Mouse (Mus musculus) stomach, embryonic 16.5 days (tissue): Measurements from ENCODE around the gene Rab15. TPM values are rescaled to one million over a fixed set of nuclear protein-coding genes. Genes with fewer than 3 reads are reported as not detected.

ENCODE experiments used
- ATAC-seq: fragments of 200-750 bp; cut with Nextera tagmentation; 2 replicates; pipeline ENCODE4 v1.8.0; 2017; ENCODE audit warnings: moderate number of reproducible peaks, moderate TSS enrichment; ENCODE audit not compliant: insufficient read depth, low FRiP score
- H3K27ac ChIP-seq: fragments of 300-500 bp; sonication (generic); 2 replicates; pipeline ENCODE4 v1.5.1; 2014; ENCODE audit warnings: low read length
- H3K27me3 ChIP-seq: fragments of 300-500 bp; sonication (generic); 2 replicates; pipeline ENCODE4 v1.6.1; 2014; ENCODE audit warnings: low read length, control low read depth, mixed read lengths; ENCODE audit not compliant: control insufficient read depth, insufficient read depth
- H3K36me3 ChIP-seq: fragments of 300-500 bp; sonication (generic); 2 replicates; pipeline ENCODE4 v1.6.1; 2014; ENCODE audit warnings: low read length; ENCODE audit not compliant: control insufficient read depth, insufficient read depth
- H3K4me1 ChIP-seq: fragments of 300-500 bp; sonication (generic); 2 replicates; pipeline ENCODE4 v1.6.1; 2014; ENCODE audit warnings: low read length, control low read depth, mixed read lengths; ENCODE audit not compliant: control insufficient read depth, insufficient read depth
- H3K4me2 ChIP-seq: fragments of 300-500 bp; sonication (generic); 2 replicates; pipeline ENCODE4 v1.6.1; 2014; ENCODE audit warnings: low read depth, low read length, mixed read lengths
- H3K4me3 ChIP-seq: fragments of 300-500 bp; sonication (generic); replicated peaks from 2 replicates; pipeline ENCODE4 v1.5.1; 2014; ENCODE audit warnings: mild to moderate bottlenecking, low read length
- H3K9ac ChIP-seq: fragments of 300-500 bp; sonication (generic); 2 replicates; pipeline ENCODE4 v1.6.1; 2014; ENCODE audit warnings: low read length
- H3K9me3 ChIP-seq: fragments of 300-500 bp; sonication (generic); replicated peaks from 2 replicates; pipeline ENCODE4 v1.6.1; 2016; ENCODE audit warnings: low read length, control low read depth; ENCODE audit not compliant: control insufficient read depth
- WGBS: fragments of 180-500 bp; shearing (Covaris S2); extraction: QIAGEN DNeasy Blood & Tissue Kit; methylation state at CpG from one replicate; pipeline ENCODE4 v1.1.7; 2014; 5-methylcytosine and 5-hydroxymethylcytosine counted together
- polyA plus RNA-seq: library from polyadenylated mRNA; unstranded; fragments of >200 nt; fragmentation: Nextera tagmentation; extraction: Ambion mirVana; gene quantifications from 2 replicates; pipeline ENCODE4 v1.2.1, GENCODE M21; 2015

The Rab15 gene
- polyA plus RNA-seq, 1 experiment from 2014 or later = 38.3 TPM

- peak; percentile 52 for ATAC-seq
- H3K27ac ChIP-seq = peak overlapping the region; percentile 66; the same call in 1 of the 2 replicates
- H3K4me2 ChIP-seq = peak overlapping the region; percentile 89
- H3K4me1 ChIP-seq = peaks cover 40% of the 10 kb centered on the region
- peak overlapping the region; percentile 72 for H3K4me3 ChIP-seq
- WGBS = under 1% methylated on average over 65 of the region's 66 CpGs
- H3K36me3 ChIP-seq = no peaks in the 10 kb centered on the region
- H3K27me3 ChIP-seq = no peaks in the 10 kb centered on the region
- no peaks in the 10 kb centered on the region for H3K9me3 ChIP-seq
- H3K9ac ChIP-seq = peak overlapping the region; percentile 88
These were observed 582 bp downstream of the Rab15 start for GRCm38 (mm10) chr12:76822002-76822650.

GRCm38 (mm10) chr12:76820615-76821014 lies 2.1 kb downstream of the Rab15 start:
- Histone ChIP-seq H3K27me3 (no peaks in the 10 kb centered on the region), H3K4me1 (peaks cover 40% of the 10 kb centered on the region), H3K27ac (peak overlapping the region; percentile 57), H3K9me3 (no peaks in the 10 kb centered on the region), H3K4me2 (peak overlapping the region; percentile 89), H3K4me3 (peak overlapping the region; percentile 72), H3K36me3 (no peaks in the 10 kb centered on the region), H3K9ac (peak overlapping the region; percentile 88; the same call in 1 of the 2 replicates)
- 32% methylated on average over 4 of the region's 4 CpGs for WGBS
- ATAC-seq = no peak

- WGBS = 43% methylated on average over 6 of the region's 6 CpGs
- no peak for ATAC-seq
- 0 out of 2 replicates have a peak overlapping the region, but pooled peaks have one; percentile 29 for H3K9ac ChIP-seq
- H3K4me1 ChIP-seq = peaks cover 46% of the 10 kb centered on the region
- H3K27ac ChIP-seq = peak overlapping the region; percentile 60
- 0 out of 2 replicates have a peak overlapping the region, but pooled peaks have one; percentile 89 for H3K4me2 ChIP-seq
- no peaks in the 10 kb centered on the region for H3K36me3 ChIP-seq
- no peak overlapping the region for H3K4me3 ChIP-seq
- no peaks in the 10 kb centered on the region for H3K9me3 ChIP-seq
- no peaks in the 10 kb centered on the region for H3K27me3 ChIP-seq
These were observed 2.9 kb downstream of the Rab15 start for GRCm38 (mm10) chr12:76819816-76820215.

GRCm38 (mm10) chr12:76818908-76819307 lies 3.8 kb downstream of the Rab15 start:
- ATAC-seq = no peak
- Histone ChIP-seq H3K9ac (no peak overlapping the region), H3K36me3 (no peaks in the 10 kb centered on the region), H3K4me2 (no peak overlapping the region), H3K9me3 (no peaks in the 10 kb centered on the region), H3K4me1 (peaks cover 46% of the 10 kb centered on the region), H3K27ac (peak overlapping the region; percentile 91), H3K27me3 (no peaks in the 10 kb centered on the region), H3K4me3 (no peak overlapping the region)
- WGBS = 83% methylated on average over 9 of the region's 9 CpGs

GRCm38 (mm10) chr12:76818120-76818519 lies 4.6 kb downstream of the Rab15 start:
- ATAC-seq = peak; percentile 81
- peak overlapping the region; percentile 91 for H3K27ac ChIP-seq
- peak overlapping the region; percentile 16 for H3K4me2 ChIP-seq
- no peak overlapping the region for H3K4me3 ChIP-seq
- no peaks in the 10 kb centered on the region for H3K27me3 ChIP-seq
- H3K4me1 ChIP-seq = peaks cover 46% of the 10 kb centered on the region
- 48% methylated on average over 4 of the region's 4 CpGs for WGBS
- H3K36me3 ChIP-seq = no peaks in the 10 kb centered on the region
- H3K9me3 ChIP-seq = no peaks in the 10 kb centered on the region
- no peak overlapping the region; the same call in 1 of the 2 replicates for H3K9ac ChIP-seq

GRCm38 (mm10) chr12:76817176-76817575 lies 5.5 kb downstream of the Rab15 start:
- Histone ChIP-seq H3K4me1 (peaks cover 41% of the 10 kb centered on the region), H3K4me3 (no peak overlapping the region), H3K9me3 (no peaks in the 10 kb centered on the region), H3K36me3 (no peaks in the 10 kb centered on the region; the same call in 1 of the 2 replicates), H3K27ac (peak overlapping the region; percentile 91), H3K27me3 (no peaks in the 10 kb centered on the region), H3K4me2 (no peak overlapping the region), H3K9ac (no peak overlapping the region; the same call in 1 of the 2 replicates)
- ATAC-seq = no peak
- 44% methylated on average over 4 of the region's 4 CpGs for WGBS

GRCm38 (mm10) chr12:76816720-76817119 lies 6.0 kb downstream of the Rab15 start:
- no peak for ATAC-seq
- Histone ChIP-seq H3K4me3 (no peak overlapping the region), H3K27me3 (no peaks in the 10 kb centered on the region), H3K4me2 (no peak overlapping the region), H3K27ac (no peak overlapping the region), H3K4me1 (peaks cover 40% of the 10 kb centered on the region), H3K36me3 (no peaks in the 10 kb centered on the region; the same call in 1 of the 2 replicates), H3K9ac (no peak overlapping the region; the same call in 1 of the 2 replicates), H3K9me3 (no peaks in the 10 kb centered on the region)
- WGBS = 47% methylated on average over 4 of the region's 4 CpGs

- WGBS = 70% methylated on average over 2 of the region's 2 CpGs
- ATAC-seq = no peak
- Histone ChIP-seq H3K9ac (no peak overlapping the region), H3K4me2 (no peak overlapping the region), H3K9me3 (no peaks in the 10 kb centered on the region), H3K27me3 (no peaks in the 10 kb centered on the region), H3K36me3 (no peaks in the 10 kb centered on the region; the same call in 1 of the 2 replicates), H3K27ac (no peak overlapping the region), H3K4me3 (no peak overlapping the region), H3K4me1 (peaks cover 15% of the 10 kb centered on the region)
These were observed 8.6 kb downstream of the Rab15 start for GRCm38 (mm10) chr12:76814120-76814519.

- H3K27ac ChIP-seq = no peak overlapping the region
- H3K9me3 ChIP-seq = no peaks in the 10 kb centered on the region
- H3K4me2 ChIP-seq = no peak overlapping the region
- no peak; the same call in 1 of the 2 replicates for ATAC-seq
- WGBS = 55% methylated on average over 10 of the region's 10 CpGs
- no peak overlapping the region for H3K4me3 ChIP-seq
- H3K9ac ChIP-seq = no peak overlapping the region
- no peaks in the 10 kb centered on the region; the same call in 1 of the 2 replicates for H3K36me3 ChIP-seq
- H3K27me3 ChIP-seq = no peaks in the 10 kb centered on the region
- H3K4me1 ChIP-seq = peaks cover 9% of the 10 kb centered on the region; the same call in 1 of the 2 replicates
These were observed 9.2 kb downstream of the Rab15 start for GRCm38 (mm10) chr12:76813543-76813942.
